Mouse (Mus musculus): ENCODE measurements around the gene Krt80. TPM values are rescaled to one million over a fixed set of nuclear protein-coding genes. Genes with fewer than 3 reads are reported as not detected.

Gene Krt80
- polyA plus RNA-seq, 1 experiment: 2.0 TPM

DNA sequence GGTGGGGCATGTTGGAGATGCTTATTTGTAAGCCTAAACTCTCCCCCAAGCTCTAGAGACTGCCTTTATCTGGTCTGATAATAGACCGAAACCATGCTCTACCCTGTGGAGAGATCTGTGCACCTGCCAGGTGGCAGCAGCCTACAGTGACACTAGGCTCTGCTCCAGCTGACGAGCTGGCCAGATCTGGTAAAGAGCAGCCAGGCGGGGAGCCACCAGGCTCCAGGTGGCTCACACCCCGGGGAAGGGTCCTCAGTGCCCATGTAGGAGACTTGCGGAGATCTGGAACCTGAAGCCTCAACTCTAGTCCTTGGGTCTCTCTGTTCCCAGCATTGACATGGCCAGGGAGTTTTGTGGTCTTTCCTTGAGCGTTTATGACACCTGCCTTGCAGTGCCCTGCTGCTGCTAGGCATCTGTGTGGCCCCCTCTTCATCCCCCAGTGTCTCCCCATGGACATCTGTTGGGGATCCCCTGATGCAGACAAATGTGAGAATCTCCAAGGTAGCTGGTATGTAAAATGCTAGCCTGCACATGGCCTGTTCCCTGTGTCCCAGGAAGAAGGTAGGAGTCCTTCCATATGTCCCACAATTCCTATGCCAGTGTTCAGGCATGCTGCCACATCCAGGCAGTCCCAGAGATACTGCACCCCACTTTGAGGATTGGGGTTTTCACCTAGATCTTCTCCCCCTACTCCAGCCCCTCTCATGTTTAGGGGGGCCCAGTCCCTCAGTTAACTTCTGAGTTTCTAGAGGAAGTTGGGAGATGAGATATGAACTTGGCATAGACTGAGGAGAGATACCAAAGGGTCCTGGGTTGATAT lies 6.2 kb upstream of the Krt80 start:
- no peak for DNase-seq (ENCODE audit: extremely low spot score in 1 of 2, low spot score in 1 of 2)

DNA sequence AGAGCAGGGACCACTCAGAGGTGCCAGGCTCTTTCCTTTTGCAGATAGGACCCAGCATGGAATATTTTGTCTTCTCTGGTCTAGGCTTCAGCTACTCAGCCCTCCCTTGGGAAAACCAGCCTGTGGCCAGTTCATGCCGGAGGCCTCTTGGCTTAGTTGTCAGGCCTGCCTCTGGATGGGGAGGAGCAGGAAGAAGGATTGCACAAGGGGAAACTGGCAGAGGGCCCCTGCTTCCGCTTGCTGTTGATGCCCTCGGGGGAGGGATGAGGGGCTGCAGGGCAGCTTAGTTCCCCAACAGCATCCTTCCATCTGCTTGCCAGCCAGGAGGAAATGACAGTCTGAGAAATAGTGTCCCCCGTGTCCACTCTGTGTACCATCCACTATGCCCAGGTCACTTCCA lies 4.9 kb upstream of the Krt80 start:
- no peak for DNase-seq (ENCODE audit: extremely low spot score in 1 of 2, low spot score in 1 of 2)

DNA sequence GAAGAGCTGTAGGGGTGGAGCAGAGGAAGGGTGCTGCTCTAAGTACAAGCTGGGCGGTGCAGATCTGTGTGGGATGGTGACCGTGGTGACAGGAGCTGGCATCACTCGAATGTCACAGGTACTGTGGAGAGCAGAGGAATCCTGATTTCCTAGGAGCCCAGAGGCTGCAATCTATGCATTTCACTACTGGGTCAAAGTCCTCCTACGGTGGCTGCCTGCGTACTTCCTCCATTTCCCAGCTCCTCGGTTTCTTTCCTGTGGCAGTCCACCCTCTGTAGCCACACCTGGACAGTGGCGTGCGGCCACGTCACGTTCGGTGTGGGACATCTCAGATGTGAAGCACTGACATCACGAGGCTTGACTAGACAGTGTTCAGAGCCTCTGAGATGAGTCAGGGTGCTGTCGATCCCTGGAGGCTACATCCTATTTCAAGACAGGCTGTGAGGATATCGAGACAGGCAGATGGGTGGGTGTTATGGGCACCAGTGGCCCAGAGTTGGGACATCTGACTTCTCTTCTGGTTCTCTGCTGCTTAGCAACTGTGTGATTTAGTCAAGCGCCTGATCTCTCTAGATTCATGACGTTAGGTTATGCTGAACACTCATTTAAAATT lies 3.4 kb upstream of the Krt80 start:
- peak; percentile 44 to 52 for DNase-seq (ENCODE audit: extremely low spot score in 1 of 2, low spot score in 1 of 2)

DNA sequence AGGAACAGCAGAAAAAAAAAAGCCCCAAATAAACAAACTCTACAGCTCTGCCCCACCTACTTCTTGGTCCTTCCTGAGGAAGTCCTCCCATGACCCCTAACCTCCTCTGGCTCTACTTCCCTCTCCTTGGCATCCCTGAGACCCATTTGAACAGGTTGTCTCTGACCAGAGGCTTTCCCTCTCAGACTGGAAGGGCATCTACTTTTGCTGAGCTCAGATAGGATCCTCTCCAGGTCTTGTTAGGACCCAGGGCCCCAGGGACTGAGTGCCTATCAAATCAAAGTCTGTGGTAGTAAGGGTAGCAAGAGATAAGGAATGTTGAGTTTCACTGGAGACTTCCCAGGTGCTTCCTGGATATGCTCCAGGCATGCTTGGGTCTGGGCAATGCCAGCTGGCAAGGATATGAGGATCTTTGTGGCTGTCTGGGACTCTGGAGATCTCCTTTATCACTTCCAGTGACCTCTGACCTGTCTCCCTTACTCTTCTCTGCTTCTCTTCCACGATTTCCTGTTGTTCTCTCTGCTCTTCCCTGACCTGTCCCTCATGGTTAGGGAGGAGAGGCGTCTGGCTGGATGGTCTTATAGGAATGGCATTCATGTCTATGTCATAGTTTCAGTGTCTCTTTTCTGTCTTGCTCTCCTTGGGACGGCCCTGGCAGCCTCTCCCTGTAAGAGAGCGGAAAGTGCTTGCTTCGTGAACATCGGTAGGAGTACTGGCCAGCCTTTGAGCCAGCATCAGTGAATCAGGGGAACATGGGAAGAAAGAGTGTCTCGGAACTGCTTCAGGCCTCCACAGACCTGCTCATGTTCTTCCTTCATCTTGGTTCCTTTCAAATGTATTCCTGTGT lies 2.4 kb upstream of the Krt80 start:
- no peak for DNase-seq (ENCODE audit: extremely low spot score in 1 of 2, low spot score in 1 of 2)

DNA sequence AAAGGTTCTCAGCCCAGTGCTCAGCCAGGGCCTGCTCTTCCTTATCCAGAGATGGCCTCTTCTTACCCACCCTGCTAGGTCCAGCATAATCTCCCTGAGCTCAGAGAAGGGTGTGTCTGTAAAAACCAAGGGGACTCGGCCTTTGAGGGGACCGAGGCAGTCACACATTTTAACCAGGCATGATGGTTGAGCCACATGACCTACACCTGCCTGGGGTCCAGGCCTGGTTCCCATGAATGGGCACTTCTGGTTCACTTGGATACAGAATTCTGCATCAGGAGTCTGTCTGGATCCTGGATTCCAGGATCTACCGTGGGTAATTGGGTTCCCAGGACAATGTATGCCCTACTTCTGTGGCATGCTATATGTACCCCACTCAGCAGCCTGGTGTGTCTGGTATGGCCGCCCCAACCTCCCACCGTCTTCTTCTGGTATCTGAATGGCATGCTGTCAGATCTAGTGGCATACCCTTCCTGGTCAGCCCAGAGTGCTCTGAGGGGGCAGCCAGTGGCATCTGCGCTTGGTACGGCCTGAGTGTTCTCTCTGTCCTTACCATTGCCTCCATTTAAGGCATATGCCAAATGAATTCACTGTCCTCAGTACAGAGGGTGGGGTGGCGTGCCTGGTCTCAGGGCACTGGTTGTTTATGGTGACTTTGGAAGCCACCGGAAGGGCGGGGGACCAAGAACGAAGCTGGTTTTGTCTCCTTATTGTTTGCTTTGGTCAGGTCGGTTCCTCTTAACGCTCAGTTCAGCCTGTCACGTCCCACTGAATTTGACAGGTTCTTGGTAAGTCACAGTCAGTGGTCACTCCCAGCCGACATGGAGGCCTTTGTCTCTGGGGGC lies 1.4 kb upstream of the Krt80 start:
- DNase-seq (ENCODE audit: extremely low spot score in 1 of 2, low spot score in 1 of 2): no peak

DNA sequence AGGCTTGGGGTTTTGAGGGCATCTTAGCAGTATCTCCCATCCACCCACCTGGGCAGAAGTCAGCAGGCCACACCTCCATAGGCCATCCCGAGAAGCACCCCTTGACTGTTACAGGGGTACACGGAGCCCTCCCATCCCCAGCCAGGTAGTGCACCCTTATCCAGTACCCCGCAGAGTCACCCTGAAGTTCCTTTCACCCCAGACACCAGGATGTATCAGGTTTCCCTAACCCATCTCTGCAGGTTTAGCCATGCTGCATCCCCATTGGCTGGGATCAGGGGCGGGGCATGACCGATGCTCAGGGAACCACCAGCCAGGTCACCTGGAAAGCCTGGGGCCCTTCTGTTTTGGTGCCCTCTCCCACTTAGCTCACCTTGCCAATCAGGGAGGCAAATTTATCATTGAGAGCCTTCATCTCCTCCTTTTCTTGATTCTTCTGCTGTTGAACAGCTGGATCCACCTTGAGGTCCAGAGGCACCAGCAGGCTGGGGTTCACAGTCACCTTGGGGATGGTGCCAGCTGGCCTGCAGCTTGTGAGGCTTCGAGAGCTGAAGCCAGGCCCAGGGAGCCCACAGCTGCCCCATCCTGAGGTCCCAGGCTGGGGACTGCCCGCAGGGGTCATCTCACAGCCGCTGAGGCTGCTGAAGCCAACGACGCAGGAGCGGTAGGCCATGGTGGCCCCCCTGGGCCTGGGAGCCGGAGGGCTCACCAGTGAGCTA lies 421 bp downstream of the Krt80 start:
- DNase-seq (ENCODE audit: extremely low spot score in 1 of 2, low spot score in 1 of 2): no peak

DNA sequence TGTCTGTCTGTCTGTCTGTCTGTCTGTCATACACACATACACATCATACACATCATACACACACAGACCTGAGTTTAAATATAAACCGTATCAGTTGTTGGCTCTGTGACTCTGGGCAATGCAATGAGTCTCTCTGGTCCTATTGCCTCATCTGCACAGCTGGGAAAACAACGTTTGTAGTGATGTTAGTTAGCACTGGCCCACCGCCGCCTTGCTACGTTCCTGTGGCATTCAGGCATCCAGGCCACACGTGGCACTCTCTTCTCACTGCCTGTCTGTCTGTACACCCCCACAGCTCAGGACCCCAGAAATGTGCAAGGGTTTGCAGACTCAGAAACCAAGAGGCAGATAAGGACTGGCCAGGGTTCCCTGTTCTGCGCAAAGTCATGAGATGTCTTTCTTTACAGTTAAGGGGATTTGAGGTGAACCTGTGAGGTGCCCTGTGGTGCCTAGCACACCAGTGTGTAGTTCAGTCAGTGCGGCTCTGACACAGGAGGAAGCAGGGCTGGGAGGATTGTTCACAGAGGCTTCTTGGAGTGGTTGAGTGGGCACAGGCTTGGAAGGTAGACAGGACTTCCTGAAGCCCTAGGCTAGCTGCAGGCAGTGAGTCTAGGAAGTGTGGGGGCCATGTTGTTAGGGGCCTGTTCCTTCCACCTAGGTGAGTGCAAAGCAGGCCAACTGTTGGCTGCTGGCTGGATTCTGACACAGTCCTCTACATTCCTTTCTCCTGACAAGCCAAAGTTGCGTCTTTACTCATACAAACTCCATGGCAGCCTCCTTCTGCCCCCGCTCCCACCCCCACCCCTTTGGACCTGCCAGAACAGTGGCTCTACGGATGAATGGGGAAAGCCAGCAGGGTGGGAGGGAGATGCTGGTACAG lies 1.2 kb downstream of the Krt80 start:
- no peak for DNase-seq (ENCODE audit: extremely low spot score in 1 of 2, low spot score in 1 of 2)

DNA sequence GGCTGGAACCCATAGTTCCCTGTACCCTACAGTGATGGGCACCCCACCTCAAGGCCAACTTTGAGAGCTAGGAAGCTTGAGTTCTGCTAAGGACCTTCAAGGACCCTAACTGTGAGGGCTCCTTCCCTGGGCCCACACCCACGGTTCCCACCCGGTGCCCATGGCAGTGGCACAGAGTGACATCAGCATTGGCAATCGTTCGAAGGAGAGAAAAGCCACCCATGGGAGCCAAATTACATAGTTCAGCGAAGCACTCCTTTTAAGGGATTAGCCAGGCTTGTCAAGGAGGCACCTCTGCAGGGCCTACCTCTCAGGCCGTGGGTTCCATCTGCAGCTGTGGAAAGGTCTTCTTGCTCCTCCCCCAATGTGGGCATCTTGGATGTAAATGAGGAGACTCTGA lies 1.9 kb downstream of the Krt80 start:
- no peak for DNase-seq (ENCODE audit: extremely low spot score in 1 of 2, low spot score in 1 of 2)

DNA sequence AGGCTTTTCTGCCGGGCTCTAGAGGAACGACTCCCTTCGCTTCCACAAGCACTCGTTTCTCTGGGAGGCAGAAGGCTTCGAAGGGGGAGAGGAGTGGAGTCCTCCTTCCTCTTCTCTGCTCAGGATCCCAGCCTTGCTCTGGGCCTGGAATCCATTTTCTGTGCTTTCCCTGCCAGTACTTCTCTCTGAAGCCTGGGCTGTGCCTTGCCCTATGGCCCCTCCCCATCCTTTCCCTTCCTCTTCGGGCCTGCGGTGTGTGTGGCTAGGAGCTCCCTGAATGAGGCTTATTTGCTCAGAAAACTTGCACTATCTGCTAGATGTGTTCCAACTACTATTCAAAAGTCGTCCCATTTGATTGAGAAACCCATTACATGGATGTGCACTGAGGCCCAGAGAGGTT lies 2.5 kb downstream of the Krt80 start:
- no peak for DNase-seq (ENCODE audit: extremely low spot score in 1 of 2, low spot score in 1 of 2)

DNA sequence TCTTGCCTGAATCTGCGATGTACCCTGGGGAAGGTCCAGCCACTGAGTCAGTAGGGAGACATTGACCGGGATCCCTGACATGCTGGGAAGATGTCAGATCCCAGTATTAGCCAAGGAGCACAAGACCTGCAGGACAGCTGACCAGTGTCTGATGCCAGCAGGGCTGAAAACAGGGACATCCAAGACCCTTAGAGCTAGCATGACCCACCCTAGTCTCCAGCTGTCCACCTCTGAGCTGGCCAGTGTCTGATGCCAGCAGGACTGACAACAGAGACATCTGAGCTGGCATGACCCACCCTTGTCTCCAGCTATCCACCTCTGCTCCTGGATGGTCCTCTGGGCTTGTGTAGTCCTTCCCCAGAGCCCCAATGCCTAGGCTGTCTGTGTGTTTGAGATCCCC lies 3.0 kb downstream of the Krt80 start:
- DNase-seq (ENCODE audit: extremely low spot score in 1 of 2, low spot score in 1 of 2): no peak

DNA sequence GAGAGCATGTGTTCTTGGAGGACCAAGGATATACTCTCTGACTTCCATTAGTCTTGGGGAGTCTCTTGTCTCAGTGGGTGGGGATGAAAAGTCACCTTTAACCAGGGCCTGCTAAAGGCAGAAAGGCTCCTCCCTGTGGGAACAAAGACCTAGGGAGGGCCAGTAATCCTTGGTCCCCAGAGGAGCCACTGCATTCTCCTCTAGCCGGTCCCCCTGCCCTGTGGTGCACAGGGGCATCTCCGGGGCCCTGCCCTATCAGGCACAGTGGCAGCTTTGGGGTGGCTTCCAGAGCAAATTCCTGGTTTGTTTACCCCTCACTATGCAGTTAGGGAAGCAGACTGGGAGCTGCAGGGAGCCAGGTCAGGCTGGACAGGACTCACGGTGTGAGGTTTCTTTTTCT lies 3.5 kb downstream of the Krt80 start:
- no peak for DNase-seq (ENCODE audit: extremely low spot score in 1 of 2, low spot score in 1 of 2)

DNA sequence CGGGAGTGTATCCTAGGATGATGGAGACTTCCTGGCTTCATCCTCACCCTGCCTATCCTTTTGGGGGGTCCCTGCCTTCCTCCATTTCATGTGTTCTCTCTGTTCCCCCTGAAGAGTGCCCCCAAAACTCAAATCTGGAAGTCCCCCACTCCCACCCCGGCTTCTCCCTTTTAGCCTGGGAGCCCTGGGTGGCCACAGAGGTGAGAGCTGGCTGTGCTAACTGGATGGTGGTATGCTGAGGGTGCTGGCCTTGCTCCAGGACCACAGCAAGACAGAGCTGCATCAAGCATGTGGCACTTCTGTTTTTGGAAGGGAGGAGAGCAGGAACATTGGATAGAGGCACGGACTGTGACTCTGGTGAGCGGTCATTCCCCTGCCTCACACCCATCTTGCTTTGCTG lies 4.2 kb downstream of the Krt80 start:
- DNase-seq (ENCODE audit: extremely low spot score in 1 of 2, low spot score in 1 of 2): no peak

DNA sequence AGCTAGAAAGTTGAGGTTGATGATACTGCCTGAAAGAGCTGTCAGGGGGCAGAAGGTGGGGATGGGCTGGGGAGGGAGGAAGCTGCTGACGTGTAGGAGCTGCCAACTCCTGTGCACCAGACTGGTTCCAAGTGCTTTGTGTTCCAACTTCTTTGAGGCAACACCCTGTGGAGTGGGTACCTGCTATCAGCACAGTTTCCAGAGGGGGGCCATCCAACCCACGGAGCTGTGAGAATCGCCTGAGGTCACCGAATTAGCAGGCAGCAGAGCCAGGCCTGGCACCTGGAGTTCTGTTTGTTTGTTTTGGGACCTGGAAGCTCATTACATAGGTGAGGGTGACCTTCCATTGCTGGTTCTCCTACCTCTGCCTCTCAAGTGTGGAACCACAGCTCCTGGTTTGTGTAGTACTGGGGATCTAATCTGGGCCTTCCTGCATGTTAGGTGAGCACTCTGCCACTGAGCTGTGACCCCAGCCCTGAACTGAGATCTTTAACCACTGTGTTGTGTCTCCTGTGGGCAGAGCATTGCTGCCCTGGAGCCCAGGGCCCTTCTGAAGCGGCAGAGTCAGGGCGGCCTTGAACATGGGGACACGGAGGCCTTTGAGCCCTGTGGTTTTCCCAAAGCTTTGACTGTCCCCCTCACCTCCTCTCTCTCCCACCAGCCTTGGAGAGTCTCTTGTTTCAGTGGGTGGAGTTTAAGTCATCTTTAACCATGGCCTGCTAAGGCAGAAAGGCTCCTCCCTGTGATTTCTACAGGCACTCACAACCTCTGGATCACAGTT lies 4.9 kb downstream of the Krt80 start:
- no peak for DNase-seq (ENCODE audit: extremely low spot score in 1 of 2, low spot score in 1 of 2)

DNA sequence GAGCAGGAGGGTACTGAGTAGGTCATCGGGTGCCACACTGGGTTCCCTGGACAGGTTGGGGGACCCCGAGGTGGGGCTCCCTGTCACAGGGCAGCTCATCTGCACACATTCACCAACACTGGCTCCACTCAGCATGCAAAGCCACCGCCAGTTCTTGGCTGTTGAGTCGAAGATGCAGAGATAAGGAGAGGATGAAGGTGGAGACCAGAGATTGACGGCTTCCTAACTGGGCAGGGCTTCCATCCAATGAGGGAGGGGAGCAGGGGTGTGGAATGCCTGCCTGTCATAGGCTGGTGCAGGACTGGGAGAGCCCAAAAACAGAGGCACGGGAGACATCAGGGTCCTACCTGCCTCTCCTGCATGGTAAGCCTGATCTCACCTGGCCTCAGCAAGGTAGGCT lies 5.5 kb downstream of the Krt80 start:
- DNase-seq (ENCODE audit: extremely low spot score in 1 of 2, low spot score in 1 of 2): no peak

DNA sequence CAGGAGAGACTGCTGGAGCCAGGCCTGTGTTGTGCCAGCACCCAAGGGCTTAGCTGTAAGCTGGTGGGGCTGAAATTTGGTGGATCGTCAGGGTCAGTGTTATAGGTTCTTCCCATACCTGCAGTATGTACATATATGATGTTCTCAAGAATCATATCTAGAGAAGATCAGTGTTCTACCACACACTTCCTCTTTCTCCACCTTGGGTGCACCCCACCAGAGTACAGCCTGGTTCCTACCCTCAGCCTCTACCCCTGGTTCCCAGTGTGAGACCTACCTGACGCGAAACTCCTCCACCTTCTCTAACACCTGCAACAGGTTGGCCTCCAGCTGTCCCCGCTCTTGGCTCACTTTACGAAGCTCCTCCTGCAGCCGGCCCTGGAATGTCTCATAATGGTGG lies 6.0 kb downstream of the Krt80 start:
- DNase-seq (ENCODE audit: extremely low spot score in 1 of 2, low spot score in 1 of 2): no peak

DNA sequence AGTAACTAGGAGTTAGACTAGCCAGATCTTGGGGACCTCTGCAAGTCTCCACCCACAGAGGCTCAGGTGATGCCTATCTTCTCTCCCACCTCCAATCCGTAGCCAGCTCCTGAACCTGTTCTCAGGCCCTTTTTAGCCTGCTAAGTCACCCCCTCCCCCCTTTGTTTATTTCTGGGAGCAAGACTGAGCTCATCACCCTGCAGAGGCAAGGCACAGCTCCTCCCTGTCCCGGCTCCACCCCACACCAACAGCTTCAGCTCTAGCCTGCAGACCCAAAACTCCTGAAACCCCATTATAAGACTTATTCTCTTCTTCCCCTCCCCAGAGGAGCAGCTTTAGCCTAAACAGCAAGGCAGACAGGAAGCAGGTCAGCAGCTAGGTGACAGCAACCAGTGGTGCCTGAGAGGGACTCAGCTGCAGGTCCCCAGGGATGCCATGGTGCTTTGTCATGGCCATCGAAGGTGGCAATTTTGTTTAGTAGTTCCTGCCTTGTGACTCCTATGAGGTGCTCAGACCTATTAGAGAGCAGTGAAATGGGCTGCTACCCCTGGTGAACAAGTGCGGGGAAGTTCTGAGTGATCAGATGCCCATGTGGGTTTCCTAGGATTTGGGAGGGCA lies 7.5 kb downstream of the Krt80 start:
- no peak for DNase-seq (ENCODE audit: extremely low spot score in 1 of 2, low spot score in 1 of 2)

DNA sequence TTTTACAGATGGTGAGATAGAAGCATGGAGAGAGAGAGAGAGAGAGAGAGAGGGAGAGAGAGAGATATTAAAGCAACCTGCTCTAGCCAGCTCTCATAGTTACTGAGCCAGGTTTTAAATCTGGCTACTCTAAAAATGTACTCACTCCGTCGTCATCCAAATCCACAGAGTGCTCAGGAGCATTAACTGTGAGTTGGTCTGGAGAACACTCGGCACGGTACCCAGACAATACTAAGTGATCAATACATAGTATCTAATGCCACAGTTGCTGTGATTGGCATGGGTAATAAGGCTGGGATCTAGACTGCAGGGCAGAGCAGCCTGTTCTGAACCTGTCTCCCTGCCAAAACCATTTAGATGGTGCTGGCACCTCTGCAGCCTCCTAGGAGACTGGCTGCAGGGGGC lies 14.6 kb downstream of the Krt80 start:
- peak in 1 of 2 experiments; percentile 52 for DNase-seq (ENCODE audit: extremely low spot score in 1 of 2, low spot score in 1 of 2)
